Mouse (Mus musculus) kidney, adult 10 weeks (tissue): Measurements from ENCODE around the gene Shpk. TPM values are rescaled to one million over a fixed set of nuclear protein-coding genes. Genes with fewer than 3 reads are reported as not detected.

Source experiments
- polyA plus RNA-seq: library from polyadenylated mRNA; stranded (reverse); fragments of 350-450 nt; fragmentation: Illumina TruSeq; extraction: RNeasy Lipid Tissue Mini Kit (QIAGEN cat#74804); gene quantifications from one replicate; pipeline ENCODE4 v1.2.3, GENCODE M21; 2014; ENCODE audit warnings: low read depth, low replicate concordance

Shpk gene
- 7.5 TPM for polyA plus RNA-seq

DNA sequence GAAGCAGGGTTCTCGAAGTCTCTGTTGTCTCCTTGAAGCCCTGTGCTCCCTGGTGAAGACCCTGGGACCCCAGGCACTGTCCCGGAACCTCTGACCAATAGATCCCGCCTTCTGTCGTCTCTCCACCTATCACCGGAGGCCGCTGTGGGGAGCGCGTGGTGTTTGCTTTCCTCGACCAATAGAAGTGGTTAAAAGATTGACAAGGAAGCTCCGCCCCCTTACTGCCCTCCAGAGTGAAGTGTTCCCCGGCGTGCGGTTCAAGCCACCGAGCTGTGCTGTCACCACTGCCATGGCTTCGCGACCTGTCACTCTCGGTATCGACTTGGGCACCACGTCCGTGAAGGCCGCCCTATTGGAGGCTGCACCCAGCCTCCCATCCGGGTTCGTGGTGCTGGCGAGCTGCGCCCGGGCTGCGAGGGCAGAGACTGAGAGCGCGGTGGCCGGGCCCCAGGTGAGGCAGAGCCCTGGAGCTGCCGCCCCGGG lies at the start of gene Shpk:
Shpk (plus strand) TSS at position 231 of the 483 bp plus-strand sequence.

DNA sequence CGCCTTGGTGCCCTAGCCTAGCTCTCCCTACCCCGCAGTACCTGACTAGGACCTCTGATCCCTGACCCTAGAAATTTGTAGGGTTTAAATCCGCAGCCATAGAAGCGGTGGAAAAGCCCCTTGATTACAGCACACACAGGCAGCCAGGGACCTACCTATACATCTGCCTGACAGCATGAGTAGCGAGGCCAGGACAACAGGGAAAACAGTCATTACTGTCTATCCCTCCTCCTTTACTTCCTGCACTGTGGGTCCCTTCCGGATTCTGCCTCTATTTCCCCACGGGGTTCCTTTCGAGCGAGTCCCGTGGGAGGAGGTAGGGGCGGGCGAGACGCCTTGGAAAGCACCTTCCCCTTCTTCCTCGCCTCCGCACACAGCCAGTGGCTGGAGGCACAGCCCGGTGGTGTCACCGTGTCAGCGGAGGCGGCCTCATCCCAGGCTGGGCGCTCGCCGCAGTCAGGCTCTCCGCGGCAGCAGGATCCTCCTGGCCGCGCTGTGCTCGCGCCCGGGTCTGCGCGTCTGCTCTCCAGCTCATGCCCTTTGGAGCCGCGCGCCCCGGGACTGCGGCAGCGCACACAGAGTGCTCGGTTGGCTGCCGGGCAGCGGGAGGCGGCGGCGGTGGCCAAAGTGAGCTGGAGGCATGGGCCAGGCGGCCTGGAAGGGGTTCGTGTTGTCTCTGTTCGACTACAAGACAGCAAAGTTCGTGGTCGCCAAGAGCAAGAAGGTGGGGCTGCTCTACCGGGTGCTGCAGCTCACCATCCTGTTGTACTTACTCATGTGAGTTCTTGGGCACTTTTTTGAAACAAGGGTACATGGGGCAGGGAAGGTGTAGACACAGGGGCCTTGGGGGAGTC lies 39.1 kb upstream of the Shpk start, which contains the start of gene P2rx5:
P2rx5 (plus strand) TSS at position 465 of the 854 bp plus-strand sequence.

DNA sequence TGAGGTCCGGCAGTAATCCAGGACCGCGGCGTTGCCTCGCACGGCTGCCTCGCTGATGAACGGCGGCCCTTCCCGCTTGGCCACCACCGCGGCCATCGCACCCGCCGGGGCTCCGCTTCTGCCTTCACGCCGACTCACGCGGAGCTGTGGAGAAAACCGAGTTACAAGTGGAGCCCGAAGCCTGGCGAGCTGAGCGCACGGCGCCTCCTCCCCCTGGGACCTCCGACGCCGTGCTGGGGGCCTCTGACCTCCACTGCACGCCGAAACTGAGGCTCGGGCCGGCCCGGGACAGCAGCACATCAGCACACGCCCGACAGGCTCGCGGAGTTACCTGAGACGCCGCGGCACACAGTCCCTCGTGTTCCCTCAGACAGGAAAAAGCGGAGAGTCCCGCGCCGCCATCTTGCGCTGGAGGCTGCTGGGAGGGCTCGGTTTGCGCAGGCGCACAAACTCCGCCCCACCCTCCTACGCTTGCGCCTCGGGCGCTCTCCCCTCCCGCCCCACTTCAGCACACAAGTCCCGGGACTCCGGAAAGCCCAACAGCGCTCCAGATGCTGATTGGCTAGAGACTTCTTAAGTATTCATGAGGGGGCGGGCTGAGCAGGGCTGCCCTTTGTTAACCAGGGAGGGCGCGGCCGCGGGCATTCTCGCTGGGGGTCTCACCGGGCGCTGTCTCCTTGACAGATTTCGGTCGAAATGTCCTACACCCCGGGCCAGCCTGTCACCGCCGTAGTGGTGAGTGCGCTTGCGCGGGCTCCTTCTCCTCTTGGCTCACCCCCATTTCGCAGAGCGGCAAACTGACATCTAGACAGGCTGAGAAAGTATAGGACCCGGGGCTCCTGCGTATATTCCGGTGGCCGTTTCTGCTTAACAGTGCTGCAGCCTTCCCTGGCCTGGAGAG lies 22.4 kb upstream of the Shpk start, which contains the start of the genes Emc6 and Tax1bp3:
Emc6 (minus strand) TSS at position 430 of the 901 bp plus-strand sequence.
Tax1bp3 (plus strand) TSS at position 476 of the 901 bp plus-strand sequence.

DNA sequence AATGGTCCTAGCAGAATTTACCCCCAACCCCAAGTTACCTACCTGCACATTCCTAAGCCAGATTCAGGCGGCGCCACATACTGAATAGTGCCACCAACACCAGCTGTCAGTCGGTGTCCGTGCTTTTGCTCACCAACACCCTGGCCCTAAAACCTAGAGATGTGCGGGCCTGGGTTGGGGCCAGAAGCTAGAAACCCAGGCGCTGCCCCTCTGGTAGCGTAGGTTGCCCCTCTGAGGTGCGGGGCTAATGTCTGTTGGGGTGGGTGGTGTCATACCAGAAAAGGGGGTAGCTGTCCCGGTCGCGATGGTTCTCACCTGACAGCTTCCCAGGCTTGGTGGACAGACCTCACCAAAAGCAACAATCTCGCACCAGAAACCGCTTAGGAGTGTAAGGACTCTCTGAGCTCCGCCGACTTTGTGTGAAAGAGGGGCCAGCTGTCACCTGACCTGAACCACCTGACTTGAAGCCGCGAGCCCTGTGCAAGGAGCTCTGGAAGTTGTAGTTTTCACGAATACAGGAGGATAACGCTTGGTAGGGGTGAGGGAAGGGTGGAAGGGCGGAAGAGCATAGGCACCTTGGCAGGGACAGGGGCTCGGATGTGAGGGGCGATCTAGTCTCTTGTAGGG lies 544 bp upstream of the Shpk start, which contains the start of gene Ctns:
Ctns (minus strand) TSS at position 440 of the 627 bp plus-strand sequence.

DNA sequence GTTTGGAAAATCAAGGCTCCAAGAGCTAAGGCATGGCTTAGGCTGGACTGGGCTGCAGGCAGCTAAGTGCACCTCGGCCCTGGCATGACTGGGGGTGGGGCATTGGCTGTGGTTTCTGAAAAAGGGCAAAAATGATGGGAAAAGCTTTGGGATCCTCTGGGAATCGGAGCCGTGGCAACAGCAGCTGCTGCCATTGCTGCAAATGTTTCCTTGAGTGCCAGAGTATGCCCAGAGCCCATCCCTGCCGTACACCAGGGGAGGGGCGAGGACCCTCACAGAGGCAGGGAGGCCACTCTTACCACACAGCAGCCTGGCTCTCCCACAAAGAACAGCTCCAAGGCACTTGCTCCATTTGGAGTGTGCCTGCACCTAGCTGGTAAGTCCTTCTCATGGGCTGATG lies 34.7 kb downstream of the Shpk start, which contains the start of gene Trpv1:
Trpv1 (plus strand) TSS at position 301 of the 400 bp plus-strand sequence.

DNA sequence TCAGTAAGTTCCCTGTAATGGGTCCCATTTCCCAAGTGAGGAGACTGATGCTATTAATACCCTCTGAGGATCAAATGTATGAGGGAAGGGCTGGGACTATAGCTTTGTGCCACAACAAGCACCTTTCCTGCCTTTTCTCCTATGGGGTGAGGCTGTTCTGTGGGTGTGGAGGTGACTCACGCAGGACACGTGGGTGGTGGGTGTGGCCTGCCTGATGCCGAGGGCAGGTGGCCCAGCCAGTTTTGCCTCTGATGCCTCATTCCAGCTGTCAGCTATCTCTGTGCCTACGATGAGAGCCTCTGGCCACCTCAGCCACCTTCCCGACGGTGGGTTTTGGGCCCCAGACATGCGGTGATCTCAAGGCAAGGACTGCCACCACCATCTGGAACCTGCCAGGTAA lies 68.0 kb downstream of the Shpk start, which contains the start of gene Trpv3:
Trpv3 (plus strand) TSS at position 122 of the 400 bp plus-strand sequence.

Other genes starting within 250 kb of the Shpk start
- 5.0 TPM for gene Atp2a3, start 238.3 kb upstream of the Shpk start, polyA plus RNA-seq
- gene P2rx1, start 200.4 kb upstream of the Shpk start, polyA plus RNA-seq = 1.1 TPM
- 0.16 TPM for gene Camkk1, start 180.5 kb upstream of the Shpk start, polyA plus RNA-seq
- 6.7 TPM for gene Ncbp3, start 151.7 kb upstream of the Shpk start, polyA plus RNA-seq
- gene Itgae, start 108.9 kb upstream of the Shpk start, polyA plus RNA-seq = 0.40 TPM
- 3.6 TPM for gene Haspin, start 61.2 kb upstream of the Shpk start, polyA plus RNA-seq
- 4.8 TPM for gene P2rx5, start 39.0 kb upstream of the Shpk start, polyA plus RNA-seq
- gene Emc6, start 22.4 kb upstream of the Shpk start, polyA plus RNA-seq = 90.2 TPM
- 31.2 TPM for gene Tax1bp3, start 22.4 kb upstream of the Shpk start, polyA plus RNA-seq
- 20.8 TPM for gene Ctns, start 418 bp upstream of the Shpk start, polyA plus RNA-seq
- gene Trpv1, start 34.8 kb downstream of the Shpk start, polyA plus RNA-seq = not detected
- 0.20 TPM for gene Trpv3, start 67.9 kb downstream of the Shpk start, polyA plus RNA-seq
- 470 TPM for gene Aspa, start 130.1 kb downstream of the Shpk start, polyA plus RNA-seq
- gene Gm49340, start 130.3 kb downstream of the Shpk start, polyA plus RNA-seq = not detected
- gene Spata22, start 130.3 kb downstream of the Shpk start, polyA plus RNA-seq = 0.85 TPM
- gene Olfr20, start 151.3 kb downstream of the Shpk start, polyA plus RNA-seq = not detected
- not detected for gene Olfr376, start 171.8 kb downstream of the Shpk start, polyA plus RNA-seq
- not detected for gene Olfr1, start 200.2 kb downstream of the Shpk start, polyA plus RNA-seq
- not detected for gene Olfr378, start 229.0 kb downstream of the Shpk start, polyA plus RNA-seq